Mouse (Mus musculus): Measurements from ENCODE around the gene Olfr1211. TPM values are rescaled to one million over a fixed set of nuclear protein-coding genes. Genes with fewer than 3 reads are reported as not detected.

Olfr1211 gene
- total RNA-seq (2021), result not detected

- intact Hi-C loops (cut with DNase I), result no loop called here
- no peak for DNase-seq
These were observed at the start of gene Olfr1211 for GRCm38 (mm10) chr2:88938011-88938410. Olfr1211 (minus strand) TSS chr2:88938111.

- no peak for DNase-seq
- intact Hi-C loops (cut with DNase I), result no loop called here
These were observed 42.3 kb upstream of the Olfr1211 start, which contains the start of gene Gm13762 for GRCm38 (mm10) chr2:88980181-88980580. Gm13762 (minus strand) TSS chr2:88980281.

- no peak for DNase-seq
- intact Hi-C loops (cut with DNase I), result no loop called here
These were observed 15.8 kb upstream of the Olfr1211 start, which contains the start of gene Olfr1212 for GRCm38 (mm10) chr2:88953669-88954068. Olfr1212 (plus strand) TSS chr2:88953969.

GRCm38 (mm10) chr2:88915057-88915456, 22.9 kb downstream of the Olfr1211 start, which contains the start of gene Olfr1209:
Olfr1209 (minus strand) TSS chr2:88915157.
- DNase-seq, result no peak
- intact Hi-C loops (cut with DNase I), result no loop called here

- intact Hi-C loops (cut with DNase I), result no loop called here
- DNase-seq, result no peak
These were observed 35.7 kb downstream of the Olfr1211 start, which contains the start of gene Olfr1208 for GRCm38 (mm10) chr2:88902211-88902610. Olfr1208 (minus strand) TSS chr2:88902311.

Other genes with a start within 250 kb of the Olfr1211 start
- gene Olfr1195, start 248.9 kb downstream of the Olfr1211 start, total RNA-seq (2021), result not detected
- not detected for gene Olfr1196, start 233.5 kb downstream of the Olfr1211 start, total RNA-seq (2021)
- not detected for gene Olfr1197, start 205.7 kb downstream of the Olfr1211 start, total RNA-seq (2021)
- gene Olfr1198, start 186.7 kb downstream of the Olfr1211 start, total RNA-seq (2021), result not detected
- gene Olfr1199, start 177.6 kb downstream of the Olfr1211 start, total RNA-seq (2021), result not detected
- gene Olfr1200, start 167.6 kb downstream of the Olfr1211 start, total RNA-seq (2021), result not detected
- not detected for gene Olfr1201, start 145.1 kb downstream of the Olfr1211 start, total RNA-seq (2021)
- not detected for gene Olfr1202, start 123.6 kb downstream of the Olfr1211 start, total RNA-seq (2021)
- gene Olfr1205, start 108.4 kb downstream of the Olfr1211 start, total RNA-seq (2021), result not detected
- not detected for gene Olfr1204, start 88.8 kb downstream of the Olfr1211 start, total RNA-seq (2021)
- gene Olfr1206, start 74.9 kb downstream of the Olfr1211 start, total RNA-seq (2021), result not detected
- not detected for gene Olfr1208, start 35.8 kb downstream of the Olfr1211 start, total RNA-seq (2021)
- not detected for gene Olfr1209, start 23.0 kb downstream of the Olfr1211 start, total RNA-seq (2021)
- gene Olfr1212, start 15.9 kb upstream of the Olfr1211 start, total RNA-seq (2021), result not detected
- gene Gm13762, start 42.2 kb upstream of the Olfr1211 start, total RNA-seq (2021), result not detected
- gene Olfr1214, start 54.5 kb upstream of the Olfr1211 start, total RNA-seq (2021), result not detected
- gene Olfr1215, start 68.9 kb upstream of the Olfr1211 start, total RNA-seq (2021), result not detected
- gene Olfr1216, start 80.2 kb upstream of the Olfr1211 start, total RNA-seq (2021), result not detected
- gene Olfr1217, start 94.0 kb upstream of the Olfr1211 start, total RNA-seq (2021), result not detected
- gene Olfr1218, start 123.1 kb upstream of the Olfr1211 start, total RNA-seq (2021), result not detected
- not detected for gene Olfr1219, start 145.4 kb upstream of the Olfr1211 start, total RNA-seq (2021)
- gene Olfr1220, start 168.7 kb upstream of the Olfr1211 start, total RNA-seq (2021), result not detected
- gene Olfr1221, start 179.2 kb upstream of the Olfr1211 start, total RNA-seq (2021), result not detected
- not detected for gene Olfr1222, start 194.9 kb upstream of the Olfr1211 start, total RNA-seq (2021)
- not detected for gene Olfr1223, start 213.4 kb upstream of the Olfr1211 start, total RNA-seq (2021)
- gene Olfr1224-ps1, start 226.0 kb upstream of the Olfr1211 start, total RNA-seq (2021), result not detected
- not detected for gene Olfr1225, start 236.6 kb upstream of the Olfr1211 start, total RNA-seq (2021)